Mouse (Mus musculus): ENCODE measurements around the gene Kif5c. TPM values are rescaled to one million over a fixed set of nuclear protein-coding genes. Genes with fewer than 3 reads are reported as not detected.

Gene Kif5c
- polyA plus RNA-seq, 1 experiment from 2014 or later: 251 TPM

DNA sequence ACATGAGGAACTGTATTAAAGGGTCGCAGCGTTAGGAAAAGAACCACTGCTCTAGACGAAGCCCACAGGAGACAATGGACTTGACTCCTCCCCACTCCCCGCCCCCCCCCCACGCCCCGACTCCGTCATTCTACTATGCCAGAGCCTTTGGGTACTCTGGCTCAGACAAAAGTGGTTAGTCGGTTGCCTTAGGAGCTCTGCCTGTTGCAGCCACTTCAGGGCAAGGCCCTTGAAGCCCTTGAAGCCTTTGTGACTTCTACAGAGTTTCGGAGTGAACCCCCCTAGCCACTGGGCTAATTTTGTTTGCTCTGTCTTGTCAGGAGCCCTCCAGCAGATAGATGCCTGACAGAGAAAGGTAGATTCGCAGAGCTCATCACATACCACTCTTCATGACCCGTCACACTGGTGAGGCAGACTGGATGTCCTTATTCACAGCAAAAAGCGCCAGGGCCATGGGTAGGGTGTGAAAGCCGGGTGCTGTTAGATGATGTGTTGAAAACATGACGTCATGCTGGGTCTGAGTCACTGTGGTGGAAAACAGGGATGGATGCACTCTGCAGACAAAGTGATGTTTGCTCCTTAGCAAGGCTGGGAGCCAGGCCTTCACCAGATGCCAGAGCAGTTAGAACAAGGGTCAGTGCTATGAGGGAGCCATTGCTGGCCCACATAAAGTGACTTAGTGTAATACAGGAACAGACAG is 178.5 kb downstream of the Kif5c start:
- ATAC-seq (ENCODE audit: low FRiP score, low TSS enrichment) (no peak), DNase-seq (no peak)
- 65% methylated on average over 14 of the region's 14 CpGs for WGBS
- Histone ChIP-seq H3K9ac (replicated peaks; ENCODE audit: low read length) (no peak overlapping the region), H3K4me2 (ENCODE audit: low read length) (no peak overlapping the region), H3K27ac (replicated peaks; ENCODE audit: low read depth, low read length) (no peak overlapping the region), H3K4me1 (ENCODE audit: control insufficient read depth, insufficient read depth, low read length) (no peaks in the 10 kb centered on the region), H3K4me3 (replicated peaks; ENCODE audit: low read depth, low read length) (no peak overlapping the region), H3K9me3 (ENCODE audit: control insufficient read depth, low read length) (no peaks in the 10 kb centered on the region), H3K36me3 (ENCODE audit: control insufficient read depth, insufficient read depth, low read length) (no peaks in the 10 kb centered on the region), H3K27me3 (ENCODE audit: control insufficient read depth, insufficient read depth, low read length) (no peaks in the 10 kb centered on the region)

DNA sequence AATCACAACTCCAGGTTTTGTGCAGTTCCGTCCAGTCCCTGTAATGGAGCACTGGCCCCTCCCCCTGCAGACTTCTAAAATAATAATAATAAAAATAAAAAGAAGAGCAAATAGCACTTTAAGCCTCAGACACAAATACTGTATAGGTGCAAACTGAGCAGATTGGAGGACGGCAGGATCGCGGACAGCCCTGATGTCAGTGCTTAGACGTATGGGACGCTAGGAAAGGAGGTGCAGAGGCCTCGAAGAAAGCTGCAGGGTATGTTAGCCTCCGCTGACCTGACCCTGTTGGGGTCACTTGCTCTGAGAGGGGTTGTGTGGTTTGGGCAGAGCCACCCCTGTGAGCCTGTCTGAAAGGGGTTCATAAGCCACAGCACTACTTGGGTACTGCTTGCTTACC is 185.3 kb downstream of the Kif5c start:
- WGBS: 84% methylated on average over 8 of the region's 8 CpGs
- no peak for ATAC-seq (ENCODE audit: low FRiP score, low TSS enrichment)

DNA sequence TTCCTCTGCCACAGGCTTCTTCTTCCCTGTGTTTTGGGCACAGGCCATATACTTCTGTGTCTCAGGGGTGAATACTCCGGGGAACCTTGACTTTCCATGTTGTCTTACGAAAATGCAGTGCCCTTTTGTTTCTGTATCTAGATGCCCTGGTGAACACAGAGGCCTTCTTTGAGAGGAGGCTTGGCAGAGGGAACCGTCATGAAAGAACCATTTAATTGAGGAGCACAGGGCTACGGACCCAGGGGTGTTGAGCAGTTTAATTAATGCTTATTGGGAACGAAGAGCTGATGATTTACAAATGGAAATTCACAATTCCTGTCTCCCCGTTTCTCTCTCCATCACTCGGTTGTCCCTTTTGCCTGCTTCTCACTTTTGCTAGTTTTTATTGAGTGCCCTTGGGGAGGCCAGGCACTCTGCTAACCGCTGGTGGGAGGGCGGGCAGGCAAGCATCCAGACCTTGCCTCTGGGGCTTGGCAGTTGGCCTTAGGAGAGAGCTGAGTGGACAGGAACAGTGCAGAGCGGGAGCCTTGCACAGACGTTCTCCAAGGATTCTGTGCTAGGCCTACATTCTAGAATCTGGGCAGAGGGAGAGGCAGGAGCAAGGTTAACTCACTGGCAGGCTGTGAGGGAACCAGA is 186.8 kb downstream of the Kif5c start:
- no peaks in the 10 kb centered on the region for H3K27me3 ChIP-seq (ENCODE audit: control insufficient read depth, insufficient read depth, low read length)
- ATAC-seq (ENCODE audit: low FRiP score, low TSS enrichment) (no peak), DNase-seq (no peak)
- WGBS: 77% methylated on average over 11 of the region's 11 CpGs
- H3K36me3 ChIP-seq (ENCODE audit: control insufficient read depth, insufficient read depth, low read length): no peaks in the 10 kb centered on the region
- no peak overlapping the region for H3K4me2 ChIP-seq (ENCODE audit: low read length)
- no peaks in the 10 kb centered on the region for H3K9me3 ChIP-seq (ENCODE audit: control insufficient read depth, low read length)
- no peak overlapping the region for H3K4me3 ChIP-seq (replicated peaks; ENCODE audit: low read depth, low read length)
- H3K4me1 ChIP-seq (ENCODE audit: control insufficient read depth, insufficient read depth, low read length): no peaks in the 10 kb centered on the region
- H3K9ac ChIP-seq (replicated peaks; ENCODE audit: low read length): no peak overlapping the region
- H3K27ac ChIP-seq (replicated peaks; ENCODE audit: low read depth, low read length): no peak overlapping the region

More for the DNA sequence above, 185.3 kb downstream of the Kif5c start:
- no peak for DNase-seq
- no peak overlapping the region for H3K9ac ChIP-seq (replicated peaks; ENCODE audit: low read length)
- no peak overlapping the region for H3K27ac ChIP-seq (replicated peaks; ENCODE audit: low read depth, low read length)
- no peaks in the 10 kb centered on the region for H3K27me3 ChIP-seq (ENCODE audit: control insufficient read depth, insufficient read depth, low read length)
- H3K36me3 ChIP-seq (ENCODE audit: control insufficient read depth, insufficient read depth, low read length): no peaks in the 10 kb centered on the region
- no peaks in the 10 kb centered on the region for H3K9me3 ChIP-seq (ENCODE audit: control insufficient read depth, low read length)
- H3K4me2 ChIP-seq (ENCODE audit: low read length): no peak overlapping the region
- no peak overlapping the region for H3K4me3 ChIP-seq (replicated peaks; ENCODE audit: low read depth, low read length)
- H3K4me1 ChIP-seq (ENCODE audit: control insufficient read depth, insufficient read depth, low read length): no peaks in the 10 kb centered on the region

DNA sequence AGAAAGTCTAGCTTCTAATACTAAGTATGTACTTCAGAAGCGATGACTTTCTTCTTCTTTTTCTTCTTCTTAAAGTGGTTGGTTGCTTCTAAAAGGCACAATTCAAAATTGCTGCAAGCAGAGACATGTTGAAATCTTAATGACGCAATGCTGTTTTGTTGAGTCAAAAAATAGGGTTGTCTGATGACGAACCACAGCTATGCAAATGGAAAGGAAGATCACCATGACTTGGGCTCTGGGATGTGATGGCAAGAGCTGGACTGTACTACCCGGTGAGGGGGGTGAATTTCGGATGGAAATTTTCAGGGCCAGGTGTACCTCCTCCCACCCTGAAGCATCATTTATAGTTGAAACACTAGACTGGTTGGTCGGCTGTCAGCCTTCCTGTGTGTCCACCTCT is 190.4 kb downstream of the Kif5c start:
- DNase-seq (no peak), ATAC-seq (ENCODE audit: low FRiP score, low TSS enrichment) (no peak)
- H3K4me2 ChIP-seq (ENCODE audit: low read length): no peak overlapping the region
- no peak overlapping the region for H3K4me3 ChIP-seq (replicated peaks; ENCODE audit: low read depth, low read length)
- H3K9ac ChIP-seq (replicated peaks; ENCODE audit: low read length): no peak overlapping the region
- H3K9me3 ChIP-seq (ENCODE audit: control insufficient read depth, low read length): no peaks in the 10 kb centered on the region
- WGBS: 92% methylated on average over 6 of the region's 6 CpGs
- H3K36me3 ChIP-seq (ENCODE audit: control insufficient read depth, insufficient read depth, low read length): no peaks in the 10 kb centered on the region
- H3K27ac ChIP-seq (replicated peaks; ENCODE audit: low read depth, low read length): no peak overlapping the region
- H3K4me1 ChIP-seq (ENCODE audit: control insufficient read depth, insufficient read depth, low read length): no peaks in the 10 kb centered on the region
- 0 out of 2 replicates have a peak, but pooled peaks cover 4% of the 10 kb centered on the region for H3K27me3 ChIP-seq (ENCODE audit: control insufficient read depth, insufficient read depth, low read length)

DNA sequence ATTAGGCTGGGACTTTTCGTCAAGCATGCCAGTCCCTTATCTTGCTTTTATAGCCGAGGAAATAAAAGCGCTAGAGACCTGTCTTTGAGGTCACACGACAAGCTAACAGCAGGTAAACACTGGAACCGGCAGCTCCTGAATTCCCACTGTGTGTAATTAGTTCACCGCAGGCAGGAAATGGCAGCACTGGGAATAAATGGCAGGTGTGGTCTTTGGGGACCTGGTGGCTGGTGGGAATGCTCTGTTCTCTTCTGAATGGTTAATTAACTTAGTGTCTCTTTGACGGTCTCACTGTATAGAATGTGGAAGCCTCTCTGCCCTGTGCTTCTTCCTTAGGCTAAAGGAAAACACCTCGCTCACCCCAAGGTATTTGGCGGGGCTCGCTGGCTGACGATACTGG is 192.3 kb downstream of the Kif5c start:
- Histone ChIP-seq H3K27me3 (ENCODE audit: control insufficient read depth, insufficient read depth, low read length) (0 out of 2 replicates have a peak, but pooled peaks cover 4% of the 10 kb centered on the region), H3K9ac (replicated peaks; ENCODE audit: low read length) (no peak overlapping the region), H3K36me3 (ENCODE audit: control insufficient read depth, insufficient read depth, low read length) (no peaks in the 10 kb centered on the region), H3K4me2 (ENCODE audit: low read length) (no peak overlapping the region), H3K4me3 (replicated peaks; ENCODE audit: low read depth, low read length) (no peak overlapping the region), H3K27ac (replicated peaks; ENCODE audit: low read depth, low read length) (no peak overlapping the region), H3K9me3 (ENCODE audit: control insufficient read depth, low read length) (no peaks in the 10 kb centered on the region), H3K4me1 (ENCODE audit: control insufficient read depth, insufficient read depth, low read length) (no peaks in the 10 kb centered on the region)
- no peak for ATAC-seq (ENCODE audit: low FRiP score, low TSS enrichment)
- WGBS: 32% methylated on average over 11 of the region's 11 CpGs
- DNase-seq: no peak

DNA sequence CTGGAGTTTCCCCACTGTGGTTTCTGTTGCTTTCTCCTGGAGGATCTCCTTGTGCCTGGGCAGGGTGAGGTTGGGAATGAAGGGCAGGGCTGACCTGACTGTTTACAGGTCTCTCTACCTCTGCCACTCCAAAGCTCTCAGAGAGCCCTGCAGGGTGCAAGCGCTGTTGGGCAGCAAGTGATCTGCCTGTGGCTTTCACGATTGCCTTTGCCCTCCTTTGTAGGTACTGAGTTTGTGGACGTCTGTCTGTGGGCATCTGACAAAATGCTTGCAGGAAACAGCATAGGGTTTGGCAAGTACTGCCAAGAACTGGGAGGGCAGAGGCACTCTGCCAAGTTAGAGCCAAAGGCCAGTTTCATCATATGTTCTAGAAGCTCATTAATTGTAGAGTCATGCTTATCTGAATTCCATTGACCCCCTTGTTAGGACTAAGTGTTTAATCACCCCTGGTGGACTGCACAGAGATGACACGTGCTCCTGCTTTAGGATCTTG is 192.8 kb downstream of the Kif5c start:
- Histone ChIP-seq H3K36me3 (ENCODE audit: control insufficient read depth, insufficient read depth, low read length) (no peaks in the 10 kb centered on the region), H3K4me2 (ENCODE audit: low read length) (no peak overlapping the region), H3K9me3 (ENCODE audit: control insufficient read depth, low read length) (no peaks in the 10 kb centered on the region), H3K27ac (replicated peaks; ENCODE audit: low read depth, low read length) (no peak overlapping the region), H3K9ac (replicated peaks; ENCODE audit: low read length) (no peak overlapping the region), H3K4me1 (ENCODE audit: control insufficient read depth, insufficient read depth, low read length) (no peaks in the 10 kb centered on the region), H3K4me3 (replicated peaks; ENCODE audit: low read depth, low read length) (no peak overlapping the region), H3K27me3 (ENCODE audit: control insufficient read depth, insufficient read depth, low read length) (0 out of 2 replicates have a peak, but pooled peaks cover 4% of the 10 kb centered on the region)
- 47% methylated on average over 4 of the region's 4 CpGs for WGBS
- ATAC-seq (ENCODE audit: low FRiP score, low TSS enrichment) (no peak), DNase-seq (no peak)

DNA sequence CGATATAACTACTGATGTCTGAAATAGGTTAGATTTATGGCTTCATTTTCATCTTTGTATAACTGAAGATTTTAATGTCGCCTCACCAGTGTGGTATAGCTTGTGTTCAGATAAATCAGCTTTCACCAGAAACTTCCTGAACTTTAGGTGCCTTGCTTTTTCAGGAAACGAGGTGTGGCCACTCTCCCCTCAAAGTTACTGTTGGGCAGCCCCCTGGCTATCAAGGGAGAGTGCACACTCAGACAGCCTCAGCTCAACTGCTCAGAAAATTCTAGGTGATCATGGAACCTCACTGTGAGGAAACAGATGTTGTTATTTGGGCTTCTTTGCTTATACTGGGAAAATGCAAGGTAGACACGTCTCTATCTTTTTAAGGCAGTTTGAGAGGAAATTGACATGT is 194.1 kb downstream of the Kif5c start:
- Histone ChIP-seq H3K4me2 (ENCODE audit: low read length) (no peak overlapping the region), H3K36me3 (ENCODE audit: control insufficient read depth, insufficient read depth, low read length) (no peaks in the 10 kb centered on the region), H3K27me3 (ENCODE audit: control insufficient read depth, insufficient read depth, low read length) (0 out of 2 replicates have a peak, but pooled peaks cover 4% of the 10 kb centered on the region), H3K4me3 (replicated peaks; ENCODE audit: low read depth, low read length) (no peak overlapping the region), H3K9ac (replicated peaks; ENCODE audit: low read length) (no peak overlapping the region), H3K9me3 (ENCODE audit: control insufficient read depth, low read length) (no peaks in the 10 kb centered on the region), H3K4me1 (ENCODE audit: control insufficient read depth, insufficient read depth, low read length) (no peaks in the 10 kb centered on the region), H3K27ac (replicated peaks; ENCODE audit: low read depth, low read length) (no peak overlapping the region)
- DNase-seq: no peak
- no peak for ATAC-seq (ENCODE audit: low FRiP score, low TSS enrichment)
- WGBS: 81% methylated on average over 4 of the region's 4 CpGs

DNA sequence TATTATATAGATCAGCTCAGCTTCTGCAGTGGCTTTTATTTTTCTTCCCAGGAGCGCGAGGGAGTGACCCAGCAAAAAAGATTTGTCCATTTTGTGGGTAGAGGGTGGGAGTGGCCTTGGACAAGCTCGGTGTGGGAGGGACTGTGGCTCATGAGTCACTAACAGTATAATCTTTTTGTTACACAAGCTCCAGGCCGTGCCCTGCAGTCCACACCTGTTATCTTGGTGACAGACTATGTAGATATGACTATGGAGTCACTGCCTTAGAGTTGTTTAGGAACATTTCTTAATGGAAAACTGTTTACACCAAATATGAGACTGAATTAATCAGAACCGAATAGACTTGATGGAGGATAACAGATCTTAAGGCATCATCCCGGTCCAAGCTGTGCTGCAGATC is 194.9 kb downstream of the Kif5c start:
- DNase-seq: no peak
- Histone ChIP-seq H3K27me3 (ENCODE audit: control insufficient read depth, insufficient read depth, low read length) (0 out of 2 replicates have a peak, but pooled peaks cover 4% of the 10 kb centered on the region), H3K27ac (replicated peaks; ENCODE audit: low read depth, low read length) (no peak overlapping the region), H3K4me3 (replicated peaks; ENCODE audit: low read depth, low read length) (no peak overlapping the region), H3K36me3 (ENCODE audit: control insufficient read depth, insufficient read depth, low read length) (no peaks in the 10 kb centered on the region), H3K9ac (replicated peaks; ENCODE audit: low read length) (no peak overlapping the region), H3K9me3 (ENCODE audit: control insufficient read depth, low read length) (no peaks in the 10 kb centered on the region), H3K4me1 (ENCODE audit: control insufficient read depth, insufficient read depth, low read length) (no peaks in the 10 kb centered on the region), H3K4me2 (ENCODE audit: low read length) (no peak overlapping the region)
- 86% methylated on average over 6 of the region's 6 CpGs for WGBS
- ATAC-seq (ENCODE audit: low FRiP score, low TSS enrichment): no peak
